ENCODE assay signal across 9 mouse cellular contexts in genomic region chr6:100336591-100337148, GRCm38 (mm10). TPM values are rescaled to one million over a fixed set of nuclear protein-coding genes. Genes with fewer than 3 reads are reported as not detected.
DNase-seq lines count a peak whose midpoint lies in the region; ATAC-seq and TF ChIP-seq lines count a peak whose summit lies in the region.
"Had no signal": no experiment of that assay in that cellular context is flagged by ENCODE, and none has a peak within 500 bp of the region (broad histone marks: within the 10 kb centered on the region; RNA-seq: fewer than 3 reads in every experiment).

No protein-coding gene starts in this region.

- H3K27me3 ChIP-seq in lung, embryonic 14.5 days (ENCODE audit: insufficient read depth, low read length), result peaks cover 9% of the 10 kb centered on the region; the same call in 1 of the 2 replicates
- H3K27me3 ChIP-seq in hindbrain, embryonic 15.5 days, result peaks cover 10% of the 10 kb centered on the region; the same call in 1 of the 2 replicates
- H3K27me3 ChIP-seq in midbrain, embryonic 11.5 days (ENCODE audit: control insufficient read depth, insufficient read depth, low read length), result peaks cover 38% of the 10 kb centered on the region

- no peak overlapping the region; the same call in 1 of the 2 replicates for H3K27ac ChIP-seq in lung, embryonic 14.5 days (ENCODE audit: low read depth)
- no peak overlapping the region for H3K27ac ChIP-seq in hindbrain, embryonic 15.5 days (replicated peaks)
- H3K27ac ChIP-seq in midbrain, embryonic 11.5 days (ENCODE audit: low read depth, low read length), result no peak overlapping the region
- H3K27ac ChIP-seq: liver, embryonic 13.5 days had no signal

- TF ChIP-seq CTCF in lung, embryonic 14.5 days (IDR thresholded peaks at IDR 0.05; ENCODE audit: low read depth), result no peak

- H3K4me2 ChIP-seq in lung, embryonic 14.5 days, result peak overlapping the region; percentile 46; the same call in 1 of the 2 replicates
- H3K4me2 ChIP-seq in hindbrain, embryonic 15.5 days, result no peak overlapping the region
- H3K4me2 ChIP-seq in midbrain, embryonic 11.5 days, result no peak overlapping the region; the same call in 1 of the 2 replicates

- 21% methylated on average over 14 of the region's 14 CpGs for WGBS in lung, embryonic 14.5 days
- 14% methylated on average over 14 of the region's 14 CpGs for WGBS in hindbrain, embryonic 15.5 days
- whole genome bisulfite sequencing in midbrain, embryonic 11.5 days, result 4% methylated on average over 14 of the region's 14 CpGs

- H3K9ac ChIP-seq in lung, embryonic 14.5 days, result 0 out of 2 replicates have a peak overlapping the region, but pooled peaks have one; percentile 5
- H3K9ac ChIP-seq in hindbrain, embryonic 15.5 days, result no peak overlapping the region
- peak overlapping the region; percentile 20; the same call in 1 of the 2 replicates for H3K9ac ChIP-seq in midbrain, embryonic 11.5 days (ENCODE audit: low read length)
- H3K9ac ChIP-seq: liver, embryonic 13.5 days had no signal

- H3K4me3 ChIP-seq in lung, embryonic 14.5 days (ENCODE audit: low read depth, low read length), result no peak overlapping the region
- no peak overlapping the region for H3K4me3 ChIP-seq in hindbrain, embryonic 15.5 days
- no peak overlapping the region for H3K4me3 ChIP-seq in midbrain, embryonic 11.5 days (ENCODE audit: low read depth, low read length)

- peak; percentile 41; the same call in 1 of the 2 replicates for ATAC-seq in lung, embryonic 14.5 days (ENCODE audit: insufficient read depth)
- ATAC-seq in hindbrain, embryonic 15.5 days (ENCODE audit: low FRiP score, low read depth), result 0 out of 2 replicates have a peak, but pooled peaks have one; percentile 42
- peak; percentile 16; the same call in 1 of the 2 replicates for ATAC-seq in midbrain, embryonic 11.5 days (ENCODE audit: low FRiP score)
- ATAC-seq in megakaryocyte progenitor cell, adult 5-6 weeks (replicated peaks; ENCODE audit: poor library complexity), result no peak

- peaks cover 3% of the 10 kb centered on the region; the same call in 1 of the 2 replicates for H3K4me1 ChIP-seq in lung, embryonic 14.5 days (ENCODE audit: insufficient read depth)
- H3K4me1 ChIP-seq in hindbrain, embryonic 15.5 days (replicated peaks), result peaks cover 24% of the 10 kb centered on the region
- peaks cover 24% of the 10 kb centered on the region for H3K4me1 ChIP-seq in midbrain, embryonic 11.5 days (ENCODE audit: control insufficient read depth, insufficient read depth, low read length)

- H3K9me3 ChIP-seq in lung, embryonic 14.5 days (ENCODE audit: low read depth, low read length), result no peaks in the 10 kb centered on the region
- no peaks in the 10 kb centered on the region for H3K9me3 ChIP-seq in hindbrain, embryonic 15.5 days
- no peaks in the 10 kb centered on the region for H3K9me3 ChIP-seq in midbrain, embryonic 11.5 days (ENCODE audit: control insufficient read depth, low read length)
- H3K9me3 ChIP-seq: liver, embryonic 13.5 days had no signal

- no peaks in the 10 kb centered on the region for H3K36me3 ChIP-seq in lung, embryonic 14.5 days (ENCODE audit: insufficient read depth)
- H3K36me3 ChIP-seq in hindbrain, embryonic 15.5 days, result no peaks in the 10 kb centered on the region
- no peaks in the 10 kb centered on the region for H3K36me3 ChIP-seq in midbrain, embryonic 11.5 days (ENCODE audit: control insufficient read depth, insufficient read depth, low read length)
- H3K36me3 ChIP-seq: liver, embryonic 13.5 days had no signal

- no peak for DNase-seq in lung, embryonic 14.5 days
- DNase-seq in lung, postnatal 14 days, result no peak
- DNase-seq in gastrocnemius, adult 18-20 months (ENCODE audit: low spot score), result peak; percentile 39
- DNase-seq in midbrain, embryonic 11.5 days (ENCODE audit: low spot score, missing footprints), result peak; percentile 91
- DNase-seq in urinary bladder, postnatal 36 days (ENCODE audit: low spot score in 2 of 2), result no peak
- no peak for DNase-seq in urinary bladder, adult 2 months (ENCODE audit: low spot score)
- DNase-seq: liver, embryonic 13.5 days had no signal

RNA-seq across cellular contexts. Expression of gene Rybp, which starts 49.4 kb away (rescaled TPM):
- 13.7 and 15.5 TPM in 2 replicates for polyA plus RNA-seq in lung, embryonic 14.5 days (2014; fragmentation: Nextera tagmentation; extraction: Ambion mirVana)
- 1 to 10 TPM; 5.8 to 9.2 TPM for total RNA-seq in gastrocnemius, adult 18-20 months (2021)
- 17.9 and 19.9 TPM in 2 replicates for polyA plus RNA-seq in hindbrain, embryonic 15.5 days (2015; fragmentation: Nextera tagmentation; extraction: Ambion mirVana)
- polyA plus RNA-seq in midbrain, embryonic 11.5 days (2014; fragmentation: Nextera tagmentation; extraction: Ambion mirVana), result 10.0 and 10.3 TPM in 2 replicates
- 39.9 and 41.3 TPM in 2 replicates for polyA plus RNA-seq in urinary bladder, adult 2 months (2012; rRNA removed)
- total RNA-seq in megakaryocyte progenitor cell, adult 5-6 weeks (2015), result 29.9 and 34.5 TPM in 2 replicates
- 15.4 and 37.0 TPM in 2 replicates for total RNA-seq in megakaryocyte progenitor cell, adult 5-6 weeks (2017)

Comparison
In these comparisons a context has a peak if more than half of its experiments do, and no peak if none do; other contexts are left out.
1. DNase-seq: peak in gastrocnemius, adult 18-20 months (single experiment) and midbrain, embryonic 11.5 days (single experiment); none in lung, embryonic 14.5 days (single experiment), lung, postnatal 14 days (single experiment), urinary bladder, postnatal 36 days (0 of 2) and urinary bladder, adult 2 months (single experiment).